Mouse (Mus musculus): Measurements from ENCODE around the gene Stard10. TPM values are rescaled to one million over a fixed set of nuclear protein-coding genes. Genes with fewer than 3 reads are reported as not detected.
A peak's percentile ranks its signal among the peaks of the same experiment; 100 is the strongest.

Gene Stard10
- polyA plus RNA-seq, 1 experiment: not detected

- 86% methylated on average over 5 of the region's 5 CpGs for WGBS
- Histone ChIP-seq H3K27ac (ENCODE audit: insufficient read depth, low read depth, low read length) (no peak overlapping the region), H3K4me3 (ENCODE audit: insufficient read depth, low read depth, low read length) (no peak overlapping the region), H3K4me1 (ENCODE audit: control insufficient read depth, insufficient read depth, low read length) (peaks cover 61% of the 10 kb centered on the region)
- TF ChIP-seq CTCF (IDR thresholded peaks at IDR 0.05; ENCODE audit: insufficient read depth, low read depth, low read length): no peak
- TF ChIP-seq POLR2A (IDR thresholded peaks at IDR 0.05; ENCODE audit: insufficient read depth, low read depth, low read length): no peak
Observed at GRCm38 (mm10) chr7:101332045-101332831, 15.4 kb downstream of the Stard10 start.

DNA sequence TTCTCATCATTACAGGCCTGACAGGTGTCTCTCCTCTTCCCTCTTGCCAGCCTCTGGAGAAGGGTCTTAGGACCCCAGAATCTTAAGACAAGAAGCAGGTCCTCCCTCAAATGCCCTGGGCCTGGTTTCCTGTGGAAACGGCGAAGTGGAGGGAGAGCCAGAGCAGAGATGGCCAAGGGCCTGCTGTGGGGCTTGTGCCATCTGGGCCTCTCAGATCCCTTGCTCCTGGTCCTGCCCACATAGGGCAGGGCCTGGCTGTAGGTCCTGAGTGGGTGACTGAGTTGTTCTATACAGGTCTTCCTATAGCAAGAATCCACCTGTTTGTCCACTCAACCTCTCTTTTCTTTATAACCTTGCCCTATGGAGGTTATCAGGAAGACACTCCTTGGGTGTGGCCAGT is 18.3 kb downstream of the Stard10 start:
- TF ChIP-seq CTCF (IDR thresholded peaks at IDR 0.05; ENCODE audit: insufficient read depth, low read depth, low read length) (no peak), POLR2A (IDR thresholded peaks at IDR 0.05; ENCODE audit: insufficient read depth, low read depth, low read length) (no peak)
- no peak overlapping the region for H3K4me3 ChIP-seq (ENCODE audit: insufficient read depth, low read depth, low read length)
- 74% methylated on average over 2 of the region's 2 CpGs for WGBS
- H3K27ac ChIP-seq (ENCODE audit: insufficient read depth, low read depth, low read length): no peak overlapping the region
- peaks cover 37% of the 10 kb centered on the region for H3K4me1 ChIP-seq (ENCODE audit: control insufficient read depth, insufficient read depth, low read length)

DNA sequence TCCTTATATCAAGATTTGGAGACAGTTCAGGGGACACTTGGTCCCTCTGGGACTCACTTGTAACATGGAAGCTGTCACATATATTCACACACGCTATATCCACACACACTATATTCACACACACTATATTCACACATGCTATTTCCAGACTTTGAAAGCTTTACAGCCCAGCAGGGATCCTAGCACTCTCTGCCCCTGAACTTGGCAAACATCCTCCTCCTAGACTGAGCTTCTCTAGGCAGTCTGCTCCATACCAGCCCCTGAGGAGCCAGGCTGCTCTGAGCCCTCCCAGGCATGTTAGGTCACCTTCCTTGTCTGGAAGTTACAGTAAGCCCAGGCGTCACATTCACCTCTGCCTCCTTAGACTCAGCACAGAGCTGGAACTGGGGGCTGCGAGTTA is 19.8 kb downstream of the Stard10 start:
- Histone ChIP-seq H3K4me1 (ENCODE audit: control insufficient read depth, insufficient read depth, low read length) (peaks cover 25% of the 10 kb centered on the region), H3K4me3 (ENCODE audit: insufficient read depth, low read depth, low read length) (no peak overlapping the region), H3K27ac (ENCODE audit: insufficient read depth, low read depth, low read length) (no peak overlapping the region)
- TF ChIP-seq POLR2A (IDR thresholded peaks at IDR 0.05; ENCODE audit: insufficient read depth, low read depth, low read length): no peak
- no peak for TF ChIP-seq CTCF (IDR thresholded peaks at IDR 0.05; ENCODE audit: insufficient read depth, low read depth, low read length)
- WGBS: 77% methylated on average over 3 of the region's 3 CpGs

GRCm38 (mm10) chr7:101337401-101337800 is 20.5 kb downstream of the Stard10 start:
- WGBS: 90% methylated on average over 3 of the region's 3 CpGs
- no peak for TF ChIP-seq POLR2A (IDR thresholded peaks at IDR 0.05; ENCODE audit: insufficient read depth, low read depth, low read length)
- Histone ChIP-seq H3K4me3 (ENCODE audit: insufficient read depth, low read depth, low read length) (no peak overlapping the region), H3K4me1 (ENCODE audit: control insufficient read depth, insufficient read depth, low read length) (peaks cover 25% of the 10 kb centered on the region), H3K27ac (ENCODE audit: insufficient read depth, low read depth, low read length) (no peak overlapping the region)

GRCm38 (mm10) chr7:101341405-101341804 is 24.5 kb downstream of the Stard10 start:
- 62% methylated on average over 6 of the region's 6 CpGs for WGBS
- Histone ChIP-seq H3K4me1 (ENCODE audit: control insufficient read depth, insufficient read depth, low read length) (peaks cover 29% of the 10 kb centered on the region), H3K4me3 (ENCODE audit: insufficient read depth, low read depth, low read length) (no peak overlapping the region), H3K27ac (ENCODE audit: insufficient read depth, low read depth, low read length) (no peak overlapping the region)
- TF ChIP-seq CTCF (IDR thresholded peaks at IDR 0.05; ENCODE audit: insufficient read depth, low read depth, low read length) (no peak), POLR2A (IDR thresholded peaks at IDR 0.05; ENCODE audit: insufficient read depth, low read depth, low read length) (no peak)

- peaks cover 30% of the 10 kb centered on the region for H3K4me1 ChIP-seq (ENCODE audit: control insufficient read depth, insufficient read depth, low read length)
- WGBS: 85% methylated on average over 7 of the region's 7 CpGs
Observed at GRCm38 (mm10) chr7:101343135-101343534, 26.2 kb downstream of the Stard10 start.

DNA sequence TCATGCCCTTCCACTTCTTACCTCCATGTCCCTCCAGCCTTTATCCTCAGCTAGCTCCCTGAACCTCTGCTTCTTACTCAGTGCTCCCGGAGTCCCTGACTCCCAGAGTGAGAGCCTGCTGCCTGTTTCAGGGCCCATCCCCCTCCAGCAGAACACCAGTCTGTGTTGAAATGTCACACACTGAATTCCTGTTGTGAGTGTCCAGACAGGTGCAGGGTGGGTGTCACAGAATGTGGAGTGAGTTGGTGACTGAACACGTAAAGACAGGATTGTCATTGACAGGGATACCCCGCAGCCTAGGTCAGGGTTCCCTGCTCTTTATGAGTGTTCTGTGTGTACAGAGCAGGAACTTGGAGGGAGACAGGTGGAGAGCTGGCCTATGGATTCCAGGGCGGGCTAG is 28.0 kb downstream of the Stard10 start:
- WGBS: 79% methylated on average over 4 of the region's 4 CpGs
- TF ChIP-seq CTCF (IDR thresholded peaks at IDR 0.05; ENCODE audit: insufficient read depth, low read depth, low read length) (no peak), POLR2A (IDR thresholded peaks at IDR 0.05; ENCODE audit: insufficient read depth, low read depth, low read length) (no peak)
- no peak overlapping the region for H3K27ac ChIP-seq (ENCODE audit: insufficient read depth, low read depth, low read length)
- no peak overlapping the region for H3K4me3 ChIP-seq (ENCODE audit: insufficient read depth, low read depth, low read length)
- H3K4me1 ChIP-seq (ENCODE audit: control insufficient read depth, insufficient read depth, low read length): peaks cover 36% of the 10 kb centered on the region

More at GRCm38 (mm10) chr7:101343135-101343534, 26.2 kb downstream of the Stard10 start:
- no peak overlapping the region for H3K27ac ChIP-seq (ENCODE audit: insufficient read depth, low read depth, low read length)
- TF ChIP-seq POLR2A (IDR thresholded peaks at IDR 0.05; ENCODE audit: insufficient read depth, low read depth, low read length) (no peak), CTCF (IDR thresholded peaks at IDR 0.05; ENCODE audit: insufficient read depth, low read depth, low read length) (no peak)
- no peak overlapping the region for H3K4me3 ChIP-seq (ENCODE audit: insufficient read depth, low read depth, low read length)

- TF ChIP-seq CTCF (IDR thresholded peaks at IDR 0.05; ENCODE audit: insufficient read depth, low read depth, low read length) (no peak), POLR2A (IDR thresholded peaks at IDR 0.05; ENCODE audit: insufficient read depth, low read depth, low read length) (no peak)
- H3K4me1 ChIP-seq (ENCODE audit: control insufficient read depth, insufficient read depth, low read length): peaks cover 34% of the 10 kb centered on the region
- H3K4me3 ChIP-seq (ENCODE audit: insufficient read depth, low read depth, low read length): no peak overlapping the region
- no peak overlapping the region for H3K27ac ChIP-seq (ENCODE audit: insufficient read depth, low read depth, low read length)
- WGBS: 70% methylated on average over 2 of the region's 2 CpGs
Observed at GRCm38 (mm10) chr7:101346991-101347390, 30.1 kb downstream of the Stard10 start.

DNA sequence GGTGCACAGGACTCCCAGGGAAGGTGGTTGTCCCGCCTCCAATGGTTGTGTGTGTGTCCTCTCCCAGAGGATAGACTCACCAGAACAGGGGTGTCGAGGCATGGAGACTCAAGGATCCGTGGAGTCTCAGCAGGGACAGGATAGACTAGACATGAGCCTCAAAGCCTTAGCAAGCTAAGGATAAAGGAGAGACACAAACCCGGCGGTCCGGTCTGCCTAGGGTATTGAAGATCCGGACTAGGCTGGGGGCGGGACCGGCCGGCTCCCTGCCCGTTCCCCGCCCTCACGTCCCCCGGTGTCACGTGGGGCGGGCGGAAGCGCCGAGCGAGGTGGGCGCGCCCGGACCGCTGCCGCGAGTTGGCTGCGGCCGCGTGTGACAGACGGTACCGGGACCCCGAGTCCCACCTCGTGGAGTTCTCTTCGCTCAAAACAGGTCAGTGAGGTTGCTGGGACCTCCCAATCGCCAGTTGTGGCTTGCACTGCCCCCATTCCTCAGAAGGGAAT is 30.9 kb downstream of the Stard10 start, which contains the start of gene Arap1:
Arap1 (plus strand) TSS at position 301 of the 504 bp plus-strand sequence.
- H3K27ac ChIP-seq (ENCODE audit: insufficient read depth, low read depth, low read length): no peak within 1 kb of the TSS
- 2% methylated on average over 35 of the region's 35 CpGs for WGBS
- peaks cover 29% of the 10 kb centered on the region for H3K4me1 ChIP-seq (ENCODE audit: control insufficient read depth, insufficient read depth, low read length)
- TF ChIP-seq CTCF (IDR thresholded peaks at IDR 0.05; ENCODE audit: insufficient read depth, low read depth, low read length): no peak
- TF ChIP-seq POLR2A (IDR thresholded peaks at IDR 0.05; ENCODE audit: insufficient read depth, low read depth, low read length): 0 out of 2 replicates have a peak, but pooled peaks have one; percentile 30
- H3K4me3 ChIP-seq (ENCODE audit: insufficient read depth, low read depth, low read length): peak within 1 kb of the TSS; percentile 50

All from olfactory bulb, adult 2 months (tissue).